Mouse (Mus musculus) kidney, adult 2 months (tissue): Measurements from ENCODE around the gene Hoxb3.

Experiments
- CTCF ChIP-seq: fragments of 200-500 bp; conservative IDR thresholded peaks from 2 replicates; pipeline ENCODE4 v1.5.1; 2011; ENCODE audit warnings: low read depth, mild to moderate bottlenecking, control low read depth, low read length, moderate library complexity, mixed read lengths; ENCODE audit not compliant: insufficient read depth, insufficient read length
- POLR2A ChIP-seq: fragments of 200-500 bp; IDR thresholded peaks from one replicate; pipeline ENCODE4 v1.6.1; 2011; ENCODE audit warnings: low read depth, low read length, control low read depth

- TF ChIP-seq CTCF (no peak), POLR2A (no peak)
These were observed 30.8 kb downstream of the Hoxb3 start for GRCm38 (mm10) chr11:96353939-96354338.
